Mouse (Mus musculus): ENCODE measurements around the gene Pspc1.
"Not testable (repeated sequence)": the region's sequence is repeated elsewhere in the genome, so short reads cannot be mapped to it uniquely, and the experiment has no call there.

DNA sequence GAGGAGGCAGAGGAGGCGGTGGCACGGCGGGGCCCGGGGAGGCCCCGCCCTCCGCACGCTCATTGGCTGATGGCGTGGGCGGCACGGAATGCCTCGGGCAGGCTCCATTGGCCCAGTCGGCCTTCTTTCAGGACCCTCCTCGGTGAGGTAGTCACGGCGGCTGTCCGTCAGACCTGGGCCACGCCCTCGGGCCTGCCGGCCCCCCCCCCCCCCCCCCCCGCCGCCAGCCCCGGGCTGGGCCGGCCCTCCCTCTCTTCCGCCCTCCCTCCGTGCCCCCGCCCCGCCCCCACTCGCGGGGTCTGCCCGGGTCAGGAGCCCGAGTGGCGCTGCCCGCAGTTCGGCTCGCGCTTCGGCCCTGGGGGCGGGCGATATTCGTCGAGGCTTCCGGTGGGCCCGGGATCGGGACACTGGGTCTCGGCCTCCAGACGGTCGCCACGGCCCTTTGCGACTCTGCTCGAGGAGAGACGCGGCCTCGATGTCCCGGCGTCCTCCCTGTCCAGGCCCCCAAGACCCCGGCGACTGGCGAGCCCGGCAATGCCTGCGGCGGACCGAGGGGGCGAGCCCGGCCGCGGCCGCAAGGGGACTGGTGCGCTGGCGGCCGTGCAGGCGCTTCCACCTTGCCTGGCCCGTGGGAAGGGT, 33.7 kb upstream of the Pspc1 start, which contains the start of gene Zmym5:
- TF ChIP-seq HCFC1 (IDR thresholded peaks at IDR 0.05; ENCODE audit: borderline replicate concordance, insufficient read depth, low read length); CHD2 (IDR thresholded peaks at IDR 0.05; ENCODE audit: low read depth, low read length): not testable (repeated sequence)
